Mouse (Mus musculus) heart, postnatal 10 days (tissue): Measurements from ENCODE around the gene Arhgap32. TPM values are rescaled to one million over a fixed set of nuclear protein-coding genes. Genes with fewer than 3 reads are reported as not detected.
A peak's percentile ranks its signal among the peaks of the same experiment; 100 is the strongest.
"Not testable (repeated sequence)": the region's sequence is repeated elsewhere in the genome, so short reads cannot be mapped to it uniquely, and the experiment has no call there.

Experiments
- DNase-seq, 2 experiments: peaks; one replicate each; pipeline ENCODE4 v3.0.0; 2021
- intact Hi-C: fragments of 180-260 bp; cut with DNase I; formaldehyde crosslinking; loops from one replicate; pipeline ENCODE4 v1.15.1; 2025
- total RNA-seq, 2 experiments: library from RNA; stranded (reverse); gene quantifications; 2 replicates each; pipeline ENCODE4 v1.2.3; 2021

The Arhgap32 gene
- 10 to 100 TPM; 37.1 to 38.4 TPM for total RNA-seq

DNA sequence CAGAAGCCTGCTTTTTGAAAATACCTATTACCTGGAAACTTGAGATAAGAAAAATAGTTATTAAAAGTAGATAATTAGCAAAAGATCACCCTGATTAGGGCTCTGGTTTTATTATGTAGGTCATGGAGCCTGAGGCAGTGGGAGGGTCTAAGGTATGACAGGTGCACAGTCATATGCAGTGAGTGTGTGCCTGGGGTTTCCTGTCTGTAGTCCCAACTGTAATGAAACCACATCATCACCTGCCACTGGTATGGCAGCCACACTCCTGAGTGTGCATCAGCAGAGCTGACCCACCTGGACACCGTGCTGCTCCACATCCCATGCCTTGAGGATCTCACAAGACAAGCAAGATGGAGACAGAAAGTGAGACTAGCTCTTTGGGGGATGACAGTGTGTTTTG, at the start of gene Arhgap32:
Gene Arhgap32 (plus strand): TSS at position 351 of the 400 bp plus-strand sequence.
- DNase-seq: no peak
- intact Hi-C loops: no loop called here

GRCm38 (mm10) chr9:32072778-32073177, 43.2 kb upstream of the Arhgap32 start:
- intact Hi-C loops: no loop called here
- DNase-seq: no peak

GRCm38 (mm10) chr9:32088106-32088776, 27.7 kb upstream of the Arhgap32 start:
- intact Hi-C loops: no loop called here
- no peak for DNase-seq

DNA sequence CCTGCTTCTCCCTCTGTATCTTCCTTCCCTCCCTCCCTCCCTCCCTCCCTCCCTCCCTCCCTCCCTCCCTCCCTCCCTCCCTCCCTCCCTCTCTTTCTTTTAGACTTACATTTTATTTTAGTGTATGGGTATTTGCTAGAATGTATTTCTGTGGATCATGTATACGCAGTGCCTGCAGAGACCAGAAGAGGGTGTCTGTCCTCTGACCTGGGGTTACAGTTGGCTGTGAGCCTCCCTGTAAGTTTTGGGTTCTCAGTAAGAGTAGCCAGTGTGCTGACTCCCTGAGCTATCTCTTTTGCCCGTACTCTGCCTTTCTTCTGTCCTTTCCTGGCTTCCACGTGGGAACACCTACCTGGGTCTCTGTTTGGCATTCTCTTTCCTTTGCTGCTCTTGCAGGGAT, 27.1 kb upstream of the Arhgap32 start:
- intact Hi-C loops: no loop called here

GRCm38 (mm10) chr9:32093456-32093855, 22.5 kb upstream of the Arhgap32 start:
- no peak for DNase-seq
- intact Hi-C loops: no loop called here

More for the DNA sequence above, 27.1 kb upstream of the Arhgap32 start:
- no peak for DNase-seq

GRCm38 (mm10) chr9:32094351-32095120, 21.4 kb upstream of the Arhgap32 start:
- no peak for DNase-seq
- intact Hi-C loops: no loop called here

DNA sequence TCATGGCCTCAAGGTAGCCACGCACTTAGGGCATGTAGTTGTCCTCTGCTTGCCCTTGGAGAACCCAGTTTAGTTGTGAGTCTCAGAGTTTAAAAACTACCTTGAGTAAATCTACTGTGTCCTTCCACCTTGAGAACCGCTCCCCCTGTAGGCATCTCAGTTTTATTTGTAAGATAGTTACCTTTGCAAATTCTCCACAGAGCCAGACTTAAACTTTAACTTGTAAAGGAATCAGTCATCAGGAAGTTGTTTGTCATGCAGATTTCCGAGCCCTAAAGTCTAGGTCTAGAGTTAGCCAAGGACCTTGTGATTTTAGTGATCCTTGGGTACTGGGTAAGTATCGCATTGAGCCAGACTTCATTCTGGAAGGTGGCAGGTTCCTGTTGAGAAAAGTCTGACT, 20.4 kb upstream of the Arhgap32 start:
- no peak for DNase-seq
- intact Hi-C loops: no loop called here

- no peak for DNase-seq
These were observed 19.4 kb upstream of the Arhgap32 start for GRCm38 (mm10) chr9:32096541-32096940.

DNA sequence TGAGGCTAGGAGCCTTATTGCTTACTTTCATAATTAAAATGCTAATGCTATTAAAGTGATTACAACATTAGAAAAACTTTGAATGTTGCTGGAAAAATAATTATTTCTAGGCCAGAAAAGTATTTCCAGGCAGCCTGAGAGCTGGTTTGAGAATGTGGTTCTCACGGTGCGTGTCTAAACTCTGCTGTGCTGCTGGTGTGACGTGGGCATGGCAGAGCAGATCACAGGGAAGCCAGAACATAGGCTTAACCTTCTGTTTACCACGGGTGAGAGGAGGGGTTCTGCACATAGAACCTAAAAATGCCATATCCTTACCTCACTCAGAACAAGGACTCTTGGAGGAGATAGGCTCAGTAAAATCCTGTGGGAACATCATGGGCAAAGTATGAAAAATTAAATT, 18.8 kb upstream of the Arhgap32 start:
- no peak for DNase-seq
- intact Hi-C loops: no loop called here

More at GRCm38 (mm10) chr9:32096541-32096940, 19.4 kb upstream of the Arhgap32 start:
- intact Hi-C loops: no loop called here

- DNase-seq: no peak
- intact Hi-C loops: no loop called here
These were observed 17.3 kb upstream of the Arhgap32 start for GRCm38 (mm10) chr9:32098425-32099155.

GRCm38 (mm10) chr9:32100561-32100960, 15.4 kb upstream of the Arhgap32 start:
- no peak for DNase-seq
- intact Hi-C loops: no loop called here

DNA sequence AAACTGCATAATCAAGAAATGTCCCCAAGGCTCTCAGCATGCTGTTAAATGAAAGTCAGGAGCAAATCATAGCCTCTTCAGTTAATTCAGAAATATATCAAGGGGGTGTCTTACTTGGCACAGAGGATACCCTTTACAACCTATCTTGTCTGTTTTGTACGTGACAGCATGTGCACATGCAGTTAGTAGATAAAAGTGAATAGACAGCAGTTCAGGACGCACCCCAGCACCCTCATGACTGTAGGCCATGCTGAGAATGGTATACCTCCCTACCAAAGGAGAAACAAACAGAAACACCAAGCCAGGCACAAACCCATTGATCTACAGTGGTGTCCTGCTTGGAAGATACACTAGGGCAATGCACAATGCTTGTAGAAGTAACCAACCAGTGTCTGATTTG, 14.4 kb upstream of the Arhgap32 start:
- intact Hi-C loops: no loop called here
- no peak for DNase-seq

- intact Hi-C loops: no loop called here
- no peak for DNase-seq
These were observed 11.3 kb upstream of the Arhgap32 start for GRCm38 (mm10) chr9:32104670-32105069.

GRCm38 (mm10) chr9:32110376-32110775, 5.6 kb upstream of the Arhgap32 start:
- DNase-seq: no peak
- intact Hi-C loops: no loop called here

DNA sequence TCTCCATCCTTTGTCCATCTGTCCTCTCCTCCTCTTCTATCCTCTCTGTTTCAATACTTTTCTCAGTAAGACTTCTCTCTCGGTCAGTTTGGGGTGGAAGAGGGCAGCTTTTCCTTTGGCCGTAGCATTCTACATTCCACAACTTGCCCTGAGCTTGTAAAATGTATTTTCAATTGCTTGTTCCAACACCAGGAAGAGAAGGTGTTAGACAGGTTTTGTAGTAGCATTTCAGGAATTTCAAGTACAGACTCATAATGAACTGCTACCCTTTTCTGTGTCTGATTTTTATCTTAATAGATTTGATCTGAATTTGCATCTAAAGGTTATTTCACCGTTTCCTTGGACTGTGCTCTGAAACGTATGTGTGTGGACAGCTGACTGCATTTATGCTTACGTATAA, 336 bp downstream of the Arhgap32 start:
- no peak for DNase-seq
- intact Hi-C loops: no loop called here

- peak; percentile 18 to 26 for DNase-seq
- intact Hi-C loops: no loop called here
These were observed 1.9 kb downstream of the Arhgap32 start for GRCm38 (mm10) chr9:32117876-32118275.

DNA sequence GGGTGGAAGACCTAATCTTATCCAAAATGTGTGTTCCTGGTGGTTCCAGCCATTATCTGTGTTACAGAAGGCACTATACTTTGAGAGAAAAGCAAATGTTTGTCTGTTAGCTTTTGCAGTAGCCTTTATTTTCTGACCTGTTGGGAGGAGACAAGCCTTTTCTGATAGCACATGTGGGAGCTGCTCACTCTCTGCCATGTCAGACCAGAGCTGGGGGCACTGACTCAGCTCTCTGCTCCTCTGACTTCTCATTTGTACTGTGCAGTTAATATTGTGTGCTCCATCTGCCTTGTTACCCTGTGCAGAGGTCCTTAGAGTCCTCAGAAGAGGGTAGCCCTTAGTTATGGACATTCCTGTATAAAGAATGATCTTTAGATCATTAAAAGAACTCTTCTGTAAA, 2.5 kb downstream of the Arhgap32 start:
- no peak for DNase-seq
- intact Hi-C loops: no loop called here

DNA sequence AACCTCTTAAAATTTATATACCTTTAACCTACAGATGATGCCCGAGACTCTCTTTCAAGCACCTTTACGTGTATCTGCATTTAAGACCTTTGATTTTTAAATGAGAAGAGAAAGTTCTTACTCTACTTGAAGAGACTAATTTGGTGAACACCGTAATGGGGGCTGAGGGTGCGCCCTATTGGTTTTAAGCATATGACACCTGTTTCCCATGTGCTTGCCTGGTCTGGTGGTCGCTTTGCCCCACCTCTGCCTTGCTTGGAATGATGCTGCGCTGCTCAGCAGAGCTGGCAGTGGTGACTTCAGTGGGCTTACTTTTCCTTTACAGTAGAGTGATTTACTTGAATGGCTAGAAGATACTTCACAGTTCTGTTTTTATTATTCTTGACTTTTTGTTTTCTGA, 3.6 kb downstream of the Arhgap32 start:
- intact Hi-C loops: no loop called here
- DNase-seq: no peak

DNA sequence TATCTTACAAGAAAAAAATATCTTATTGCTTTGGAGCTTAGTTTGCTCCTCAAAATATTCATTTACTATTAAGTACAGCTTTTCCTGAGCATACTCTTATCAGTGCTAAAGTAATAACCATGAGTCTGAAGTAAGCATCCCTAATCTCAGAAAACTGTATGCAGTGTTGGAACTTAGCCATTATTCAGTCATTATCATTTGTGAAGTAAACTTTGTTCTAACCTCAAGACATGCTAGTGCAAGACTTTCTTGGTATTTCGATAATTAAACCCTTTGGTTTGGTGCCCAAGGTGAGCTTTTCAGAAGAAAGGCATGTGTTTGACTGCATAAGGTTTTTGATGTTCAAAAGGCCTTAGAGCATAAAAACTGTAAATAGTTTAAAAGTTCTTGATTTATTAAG, 4.2 kb downstream of the Arhgap32 start:
- DNase-seq: no peak
- intact Hi-C loops: no loop called here

- intact Hi-C loops, DNase-seq: not testable (repeated sequence)
These were observed 5.3 kb downstream of the Arhgap32 start for GRCm38 (mm10) chr9:32121271-32121670.

- intact Hi-C loops: no loop called here
- no peak for DNase-seq
These were observed 20.3 kb downstream of the Arhgap32 start for GRCm38 (mm10) chr9:32136195-32136594.
